Mouse (Mus musculus) layer of hippocampus, postnatal 25 days (tissue): Measurements from ENCODE around the gene Taf9b. TPM values are rescaled to one million over a fixed set of nuclear protein-coding genes. Genes with fewer than 3 reads are reported as not detected.

Source experiments
- total RNA-seq, 2 experiments: library from RNA; stranded (reverse); gene quantifications; 2 replicates each; pipeline ENCODE4 v1.2.3; 2021

Gene Taf9b
- total RNA-seq, 2 experiments from 2014 or later, result 23.3 to 23.9 TPM

Other genes starting within 250 kb of the Taf9b start
- gene Magt1, start 209.3 kb downstream of the Taf9b start, total RNA-seq, result 10 to 100 TPM; 14.2 to 17.3 TPM
- 100 to 1,000 TPM; 315 to 325 TPM for gene Cox7b, start 205.5 kb downstream of the Taf9b start, total RNA-seq
- 1 to 10 TPM; 6.2 to 7.2 TPM for gene Atp7a, start 193.9 kb downstream of the Taf9b start, total RNA-seq
- 1 to 10 TPM; 1.7 TPM for gene Tlr13, start 78.0 kb downstream of the Taf9b start, total RNA-seq
- 100 to 1,000 TPM; 448 to 493 TPM for gene Pgk1, start 34.1 kb downstream of the Taf9b start, total RNA-seq
- gene Fnd3c2, start 34.2 kb upstream of the Taf9b start, total RNA-seq, result not detected